Mouse (Mus musculus): ENCODE results near the gene Pygl. TPM values are rescaled to one million over a fixed set of nuclear protein-coding genes. Genes with fewer than 3 reads are reported as not detected.
"Not testable (repeated sequence)": the region's sequence is repeated elsewhere in the genome, so short reads cannot be mapped to it uniquely, and the experiment has no call there.

The Pygl gene
- polyA plus RNA-seq, 1 experiment: 4.8 TPM

DNA sequence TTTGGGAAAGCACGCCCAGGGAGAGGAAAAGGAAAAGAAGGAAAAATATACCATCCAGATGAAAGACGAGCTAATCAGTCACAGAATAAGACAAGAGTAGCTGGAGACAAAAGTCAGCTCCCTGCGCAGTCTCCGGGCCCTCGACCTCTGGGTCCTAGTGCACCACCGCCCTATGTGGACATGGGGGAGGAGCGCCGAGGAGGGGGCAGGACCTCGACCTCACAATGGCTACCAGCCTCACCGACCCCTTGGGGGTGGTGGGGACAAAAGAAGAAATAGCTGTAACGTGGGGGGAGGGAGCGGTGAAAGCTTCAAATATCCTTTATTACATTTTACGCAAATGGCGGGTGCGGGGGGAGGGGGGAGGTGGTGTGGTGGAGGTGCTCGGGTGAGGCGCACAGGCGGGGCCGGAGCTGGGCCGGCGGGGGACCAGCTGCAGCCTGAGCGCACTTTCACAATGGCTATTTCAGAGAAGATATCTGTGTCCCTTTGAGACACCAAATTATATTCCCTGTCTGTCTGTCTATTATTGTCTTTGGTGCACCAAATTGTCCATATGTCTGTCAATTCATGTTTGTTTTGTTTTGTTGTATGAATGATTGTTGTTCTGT, 47.0 kb downstream of the Pygl start:
- Histone ChIP-seq H3K9ac (ENCODE audit: low read depth, poor library complexity, severe bottlenecking) (no peak overlapping the region), H3K4me3 (ENCODE audit: low read depth, low read length) (no peak overlapping the region), H3K27ac (ENCODE audit: insufficient read depth, low read length) (no peak overlapping the region), H3K27me3 (ENCODE audit: control insufficient read depth, insufficient read depth, low read length, poor library complexity, severe bottlenecking) (no peaks in the 10 kb centered on the region; the same call in 1 of the 2 replicates), H3K36me3 (ENCODE audit: control insufficient read depth, insufficient read depth, low read length, poor library complexity, severe bottlenecking) (no peaks in the 10 kb centered on the region), H3K9me3 (replicated peaks; ENCODE audit: control insufficient read depth, insufficient read depth, low read length, poor library complexity, severe bottlenecking) (peaks cover 7% of the 10 kb centered on the region), H3K4me1 (ENCODE audit: control insufficient read depth, insufficient read depth, low read length) (no peaks in the 10 kb centered on the region)
- no peak for TF ChIP-seq CTCF (IDR thresholded peaks at IDR 0.05; ENCODE audit: low read depth, low read length)

DNA sequence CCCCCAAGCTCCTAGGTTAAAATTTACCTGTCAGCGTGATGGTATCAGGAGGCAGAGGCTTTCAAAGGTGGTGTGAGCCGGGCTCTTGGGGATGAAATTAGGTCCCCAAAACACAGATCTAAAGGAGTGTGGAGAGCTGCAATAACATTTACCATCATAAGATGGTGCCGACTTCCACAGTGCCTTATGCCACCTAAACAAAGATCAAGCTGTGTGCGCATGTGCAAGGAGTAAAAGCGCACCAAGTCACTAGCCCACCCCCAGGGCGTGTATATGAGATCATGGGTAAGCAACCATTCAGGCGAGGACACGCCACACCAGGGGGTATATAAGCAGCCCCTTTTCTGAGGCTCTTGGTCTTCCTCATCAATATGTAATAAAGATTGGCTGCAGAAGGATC, 47.8 kb downstream of the Pygl start:
- H3K4me3 ChIP-seq (ENCODE audit: low read depth, low read length); H3K4me1 ChIP-seq (ENCODE audit: control insufficient read depth, insufficient read depth, low read length); H3K9me3 ChIP-seq (replicated peaks; ENCODE audit: control insufficient read depth, insufficient read depth, low read length, poor library complexity, severe bottlenecking); H3K27me3 ChIP-seq (ENCODE audit: control insufficient read depth, insufficient read depth, low read length, poor library complexity, severe bottlenecking); H3K36me3 ChIP-seq (ENCODE audit: control insufficient read depth, insufficient read depth, low read length, poor library complexity, severe bottlenecking); H3K9ac ChIP-seq (ENCODE audit: low read depth, poor library complexity, severe bottlenecking); H3K27ac ChIP-seq (ENCODE audit: insufficient read depth, low read length): not testable (repeated sequence)

- no peak for TF ChIP-seq CTCF (IDR thresholded peaks at IDR 0.05; ENCODE audit: low read depth, low read length)
- TF ChIP-seq EP300 (IDR thresholded peaks at IDR 0.05; ENCODE audit: insufficient read depth, low read depth, low read length): no peak
- TF ChIP-seq POLR2A (IDR thresholded peaks at IDR 0.05; ENCODE audit: insufficient read depth, low read length): no peak
- Histone ChIP-seq H3K27ac (ENCODE audit: insufficient read depth, low read length) (no peak overlapping the region), H3K4me1 (ENCODE audit: control insufficient read depth, insufficient read depth, low read length) (no peaks in the 10 kb centered on the region), H3K9ac (ENCODE audit: low read depth, poor library complexity, severe bottlenecking) (no peak overlapping the region), H3K27me3 (ENCODE audit: control insufficient read depth, insufficient read depth, low read length, poor library complexity, severe bottlenecking) (no peaks in the 10 kb centered on the region), H3K36me3 (ENCODE audit: control insufficient read depth, insufficient read depth, low read length, poor library complexity, severe bottlenecking) (no peaks in the 10 kb centered on the region), H3K9me3 (replicated peaks; ENCODE audit: control insufficient read depth, insufficient read depth, low read length, poor library complexity, severe bottlenecking) (no peaks in the 10 kb centered on the region), H3K4me3 (ENCODE audit: low read depth, low read length) (no peak overlapping the region)
Measured at GRCm38 (mm10) chr12:70169969-70170368, 61.3 kb downstream of the Pygl start.

GRCm38 (mm10) chr12:70167950-70168349, 63.3 kb downstream of the Pygl start:
- Histone ChIP-seq H3K27ac (ENCODE audit: insufficient read depth, low read length) (no peak overlapping the region), H3K27me3 (ENCODE audit: control insufficient read depth, insufficient read depth, low read length, poor library complexity, severe bottlenecking) (no peaks in the 10 kb centered on the region), H3K4me1 (ENCODE audit: control insufficient read depth, insufficient read depth, low read length) (no peaks in the 10 kb centered on the region), H3K36me3 (ENCODE audit: control insufficient read depth, insufficient read depth, low read length, poor library complexity, severe bottlenecking) (no peaks in the 10 kb centered on the region), H3K9ac (ENCODE audit: low read depth, poor library complexity, severe bottlenecking) (no peak overlapping the region), H3K4me3 (ENCODE audit: low read depth, low read length) (no peak overlapping the region), H3K9me3 (replicated peaks; ENCODE audit: control insufficient read depth, insufficient read depth, low read length, poor library complexity, severe bottlenecking) (no peaks in the 10 kb centered on the region)
- no peak for TF ChIP-seq POLR2A (IDR thresholded peaks at IDR 0.05; ENCODE audit: insufficient read depth, low read length)
- TF ChIP-seq CTCF (IDR thresholded peaks at IDR 0.05; ENCODE audit: low read depth, low read length): no peak
- TF ChIP-seq EP300 (IDR thresholded peaks at IDR 0.05; ENCODE audit: insufficient read depth, low read depth, low read length): no peak

- H3K27ac ChIP-seq (ENCODE audit: insufficient read depth, low read length): no peak overlapping the region
Measured at GRCm38 (mm10) chr12:70164741-70165140, 66.5 kb downstream of the Pygl start.

GRCm38 (mm10) chr12:70161057-70161456, 70.2 kb downstream of the Pygl start:
- TF ChIP-seq CTCF (IDR thresholded peaks at IDR 0.05; ENCODE audit: low read depth, low read length): no peak
- no peak for TF ChIP-seq EP300 (IDR thresholded peaks at IDR 0.05; ENCODE audit: insufficient read depth, low read depth, low read length)
- TF ChIP-seq POLR2A (IDR thresholded peaks at IDR 0.05; ENCODE audit: insufficient read depth, low read length): no peak
- Histone ChIP-seq H3K4me3 (ENCODE audit: low read depth, low read length) (no peak overlapping the region), H3K9me3 (replicated peaks; ENCODE audit: control insufficient read depth, insufficient read depth, low read length, poor library complexity, severe bottlenecking) (no peaks in the 10 kb centered on the region), H3K9ac (ENCODE audit: low read depth, poor library complexity, severe bottlenecking) (no peak overlapping the region), H3K27ac (ENCODE audit: insufficient read depth, low read length) (no peak overlapping the region), H3K4me1 (ENCODE audit: control insufficient read depth, insufficient read depth, low read length) (no peaks in the 10 kb centered on the region), H3K27me3 (ENCODE audit: control insufficient read depth, insufficient read depth, low read length, poor library complexity, severe bottlenecking) (no peaks in the 10 kb centered on the region), H3K36me3 (ENCODE audit: control insufficient read depth, insufficient read depth, low read length, poor library complexity, severe bottlenecking) (no peaks in the 10 kb centered on the region)

More at GRCm38 (mm10) chr12:70164741-70165140, 66.5 kb downstream of the Pygl start:
- no peaks in the 10 kb centered on the region for H3K36me3 ChIP-seq (ENCODE audit: control insufficient read depth, insufficient read depth, low read length, poor library complexity, severe bottlenecking)
- no peak overlapping the region for H3K9ac ChIP-seq (ENCODE audit: low read depth, poor library complexity, severe bottlenecking)
- no peak for TF ChIP-seq POLR2A (IDR thresholded peaks at IDR 0.05; ENCODE audit: insufficient read depth, low read length)
- no peak for TF ChIP-seq CTCF (IDR thresholded peaks at IDR 0.05; ENCODE audit: low read depth, low read length)
- TF ChIP-seq EP300 (IDR thresholded peaks at IDR 0.05; ENCODE audit: insufficient read depth, low read depth, low read length): no peak
- no peak overlapping the region for H3K4me3 ChIP-seq (ENCODE audit: low read depth, low read length)
- no peaks in the 10 kb centered on the region for H3K27me3 ChIP-seq (ENCODE audit: control insufficient read depth, insufficient read depth, low read length, poor library complexity, severe bottlenecking)
- no peaks in the 10 kb centered on the region for H3K4me1 ChIP-seq (ENCODE audit: control insufficient read depth, insufficient read depth, low read length)
- H3K9me3 ChIP-seq (replicated peaks; ENCODE audit: control insufficient read depth, insufficient read depth, low read length, poor library complexity, severe bottlenecking): no peaks in the 10 kb centered on the region
